Mouse (Mus musculus) cortical plate, adult 2 months (tissue): Measurements from ENCODE around the gene Fosb. TPM values are rescaled to one million over a fixed set of nuclear protein-coding genes. Genes with fewer than 3 reads are reported as not detected.
A peak's percentile ranks its signal among the peaks of the same experiment; 100 is the strongest.

Experiments used
- H3K27ac ChIP-seq: fragments of 200-500 bp; 2 replicates; pipeline ENCODE4 v1.5.1; 2012; ENCODE audit warnings: low read length, control low read depth, inconsistent platforms; ENCODE audit not compliant: insufficient read depth
- H3K4me1 ChIP-seq: fragments of 200-500 bp; 2 replicates; pipeline ENCODE4 v1.6.1; 2011; ENCODE audit warnings: low read length; ENCODE audit not compliant: control insufficient read depth, insufficient read depth
- H3K4me3 ChIP-seq: fragments of 200-500 bp; 2 replicates; pipeline ENCODE4 v1.5.1; 2011; ENCODE audit warnings: mild to moderate bottlenecking, low read length, control low read depth; ENCODE audit not compliant: insufficient read depth
- CTCF ChIP-seq: fragments of 200-500 bp; IDR thresholded peaks from 2 replicates; pipeline ENCODE4 v1.5.1; 2011; ENCODE audit warnings: mild to moderate bottlenecking, control low read depth, low read length; ENCODE audit not compliant: insufficient read depth; ENCODE audit errors: extremely low read depth
- POLR2A ChIP-seq: fragments of 200-500 bp; IDR thresholded peaks from 2 replicates; pipeline ENCODE4 v1.6.1; 2011; ENCODE audit warnings: mild to moderate bottlenecking, low read length, control low read depth; ENCODE audit not compliant: insufficient read depth; ENCODE audit errors: extremely low read depth
- polyA plus RNA-seq: library from polyadenylated mRNA; depleted of rRNA; stranded (reverse); fragments of >200 nt; gene quantifications from 2 replicates; pipeline ENCODE4 v1.2.3, GENCODE M21; 2012

Fosb gene
- polyA plus RNA-seq, 1 experiment = 7.1 TPM

DNA sequence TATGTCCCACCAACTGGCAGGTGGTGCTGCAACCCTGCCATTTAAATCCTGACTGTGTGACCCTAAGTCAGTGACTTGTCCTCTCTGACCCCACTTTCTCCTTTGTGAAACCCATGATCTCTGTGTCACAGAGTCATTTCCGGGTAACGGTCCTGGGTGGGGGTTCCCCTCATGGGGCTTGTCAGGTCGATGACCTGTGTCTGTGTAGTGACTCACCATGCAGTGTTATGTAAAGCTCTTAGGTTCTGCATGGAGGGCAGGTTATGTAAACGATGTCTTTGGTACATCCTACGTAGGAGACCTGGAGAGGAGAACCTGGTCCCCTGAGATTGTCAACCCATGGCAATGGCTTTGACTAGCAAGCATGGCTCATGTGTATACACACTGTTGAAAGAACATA, 11.6 kb upstream of the Fosb start:
- TF ChIP-seq POLR2A (no peak), CTCF (no peak)

DNA sequence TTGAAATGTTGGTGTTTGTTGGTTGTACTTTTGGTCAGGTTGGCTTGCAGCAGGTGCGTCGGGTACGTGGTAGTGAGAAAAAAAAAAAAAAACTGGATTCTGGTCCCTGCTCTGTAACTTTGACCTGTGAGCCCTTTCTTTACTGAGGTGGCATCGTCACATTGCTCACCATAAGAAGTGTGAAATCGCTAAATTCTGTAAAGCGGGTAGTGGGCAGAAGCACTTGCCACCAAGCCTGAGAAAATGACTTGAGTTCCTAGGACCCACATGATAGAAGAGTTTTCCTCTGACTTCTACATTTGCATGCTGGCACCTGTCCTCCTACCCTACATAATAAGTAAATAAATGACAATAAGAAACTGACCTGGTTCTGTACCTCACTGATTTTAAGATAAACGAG, 10.8 kb upstream of the Fosb start:
- H3K4me1 ChIP-seq = peaks cover 2% of the 10 kb centered on the region; the same call in 1 of the 2 replicates
- no peak for TF ChIP-seq POLR2A
- TF ChIP-seq CTCF = no peak
- H3K27ac ChIP-seq = no peak overlapping the region
- peak overlapping the region; percentile 63 for H3K4me3 ChIP-seq

More for the DNA sequence above, 11.6 kb upstream of the Fosb start:
- Histone ChIP-seq H3K27ac (no peak overlapping the region), H3K4me3 (no peak overlapping the region), H3K4me1 (peaks cover 2% of the 10 kb centered on the region; the same call in 1 of the 2 replicates)

DNA sequence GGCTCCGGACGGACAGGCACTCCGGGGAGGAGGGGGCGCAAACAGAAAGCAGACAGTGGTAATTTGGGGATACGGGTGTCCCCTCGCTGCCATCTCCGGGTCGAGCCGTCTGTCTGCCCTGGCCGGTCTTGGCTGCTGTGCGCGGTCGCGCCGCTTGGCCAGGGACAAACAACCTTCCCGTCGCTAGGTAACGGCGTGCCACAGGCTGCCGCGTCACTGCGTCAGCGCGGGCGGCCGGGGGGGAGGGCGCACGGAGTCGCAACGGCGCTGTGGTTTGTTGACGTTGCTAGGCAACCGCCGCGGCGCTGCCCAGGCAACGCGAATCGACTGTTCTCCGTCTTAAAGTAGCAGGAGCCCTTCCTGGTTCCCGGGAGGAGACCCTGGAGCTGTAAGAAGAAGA, 10.1 kb upstream of the Fosb start:
- H3K4me3 ChIP-seq = peak overlapping the region; percentile 63
- H3K27ac ChIP-seq = peak overlapping the region; percentile 65
- TF ChIP-seq CTCF (no peak), POLR2A (peak; percentile 81)
- H3K4me1 ChIP-seq = peaks cover 2% of the 10 kb centered on the region; the same call in 1 of the 2 replicates

DNA sequence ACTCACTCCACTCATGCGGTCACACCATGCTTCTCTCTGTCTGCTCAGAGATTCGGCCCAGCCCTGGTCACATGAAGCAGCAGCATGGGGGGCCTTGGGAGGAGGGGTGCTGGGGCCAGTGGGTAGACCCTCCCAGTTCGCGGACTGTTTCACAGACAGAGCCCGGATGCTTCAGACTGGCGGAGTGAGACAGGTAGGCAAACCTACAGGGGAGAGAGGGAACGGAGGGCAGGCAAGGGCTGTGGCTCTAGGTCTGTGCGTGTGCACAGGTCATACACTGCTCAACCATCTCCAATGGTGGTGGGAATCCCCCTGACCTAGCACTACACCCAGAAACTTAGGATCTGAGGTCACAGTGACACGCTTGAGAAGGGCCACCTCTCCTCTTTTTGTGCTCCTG, 9.6 kb upstream of the Fosb start:
- Histone ChIP-seq H3K27ac (peak overlapping the region; percentile 65), H3K4me1 (peaks cover 2% of the 10 kb centered on the region; the same call in 1 of the 2 replicates), H3K4me3 (peak overlapping the region; percentile 63)
- no peak for TF ChIP-seq POLR2A
- TF ChIP-seq CTCF = no peak

DNA sequence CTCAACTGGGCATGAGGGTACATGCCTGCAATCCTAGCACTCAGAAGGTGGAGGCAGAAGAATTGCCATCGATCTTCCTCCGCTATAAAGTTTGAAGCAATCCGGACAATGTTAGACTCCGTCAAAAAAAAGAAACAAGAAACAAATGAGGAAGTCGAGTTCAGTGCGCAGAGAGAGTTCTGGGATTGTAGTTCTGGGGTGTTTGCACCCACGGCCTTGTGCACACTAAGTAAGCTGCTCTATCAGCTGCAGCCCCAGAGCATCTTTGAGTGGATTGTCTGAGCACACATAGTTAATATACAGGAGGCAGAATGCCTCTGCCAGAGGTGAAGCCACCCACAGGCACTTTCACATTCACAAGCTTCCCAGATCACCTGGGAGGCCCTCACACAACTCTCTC, 8.8 kb upstream of the Fosb start:
- H3K4me1 ChIP-seq = peaks cover 2% of the 10 kb centered on the region; the same call in 1 of the 2 replicates
- no peak overlapping the region for H3K27ac ChIP-seq
- TF ChIP-seq POLR2A (no peak), CTCF (no peak)
- H3K4me3 ChIP-seq = no peak overlapping the region

DNA sequence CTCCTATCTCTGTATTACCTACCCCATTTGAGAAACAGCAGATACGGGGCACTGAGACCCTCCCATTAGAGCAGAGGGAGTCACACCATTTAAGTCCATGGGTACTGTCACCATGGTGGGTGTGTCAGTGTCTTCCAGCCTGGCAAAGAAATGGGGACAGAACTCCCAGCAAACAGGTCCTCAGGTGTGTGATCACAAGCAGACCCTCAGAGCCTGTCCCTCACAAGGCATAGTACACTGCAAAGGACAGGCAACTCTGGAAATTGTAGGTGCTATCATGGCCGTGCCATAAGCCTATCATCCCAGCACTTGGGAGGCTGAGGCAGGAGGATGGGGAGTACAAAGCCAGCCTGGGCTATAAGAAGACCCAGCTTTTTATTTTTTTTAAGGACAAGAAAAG, 8.3 kb upstream of the Fosb start:
- Histone ChIP-seq H3K4me1 (peaks cover 2% of the 10 kb centered on the region; the same call in 1 of the 2 replicates), H3K4me3 (no peak overlapping the region), H3K27ac (no peak overlapping the region)
- no peak for TF ChIP-seq POLR2A
- TF ChIP-seq CTCF = no peak

DNA sequence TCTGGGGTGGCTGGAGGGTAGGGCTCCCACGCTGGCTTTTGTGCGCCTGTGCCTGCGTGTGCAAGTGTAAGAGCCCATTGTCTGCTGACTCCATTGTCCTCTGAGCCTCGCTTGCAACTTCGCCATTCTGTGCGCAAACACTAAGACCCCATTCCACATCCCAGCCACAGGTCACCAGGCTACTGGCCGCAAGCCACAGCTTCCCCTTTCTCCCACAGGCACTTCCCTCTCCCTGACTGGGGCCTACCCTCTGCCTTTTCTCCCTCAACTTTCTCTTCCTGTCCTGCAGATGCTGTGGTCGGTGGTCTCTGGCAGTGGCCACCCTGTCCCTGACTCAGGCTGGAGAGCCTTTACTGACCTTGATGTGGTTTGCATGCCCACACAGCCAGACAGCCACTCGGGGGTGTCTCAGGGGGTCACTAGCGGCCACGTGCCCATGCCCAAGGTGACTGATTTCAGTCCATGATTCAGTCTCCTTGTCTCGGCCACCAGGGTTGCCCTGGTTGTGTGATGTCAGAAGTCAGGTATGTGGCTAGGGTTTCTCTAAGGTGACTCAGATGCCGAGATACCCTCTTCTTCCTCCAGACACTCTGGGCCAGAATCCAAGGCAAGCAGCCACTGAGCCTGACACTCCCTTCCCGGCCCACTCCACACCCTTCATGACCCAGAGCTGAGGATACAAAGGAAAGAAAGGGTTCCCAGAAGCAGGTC, 6.8 kb upstream of the Fosb start:
- Histone ChIP-seq H3K4me3 (no peak overlapping the region), H3K27ac (no peak overlapping the region), H3K4me1 (peaks cover 2% of the 10 kb centered on the region; the same call in 1 of the 2 replicates)
- TF ChIP-seq POLR2A = no peak
- no peak for TF ChIP-seq CTCF

DNA sequence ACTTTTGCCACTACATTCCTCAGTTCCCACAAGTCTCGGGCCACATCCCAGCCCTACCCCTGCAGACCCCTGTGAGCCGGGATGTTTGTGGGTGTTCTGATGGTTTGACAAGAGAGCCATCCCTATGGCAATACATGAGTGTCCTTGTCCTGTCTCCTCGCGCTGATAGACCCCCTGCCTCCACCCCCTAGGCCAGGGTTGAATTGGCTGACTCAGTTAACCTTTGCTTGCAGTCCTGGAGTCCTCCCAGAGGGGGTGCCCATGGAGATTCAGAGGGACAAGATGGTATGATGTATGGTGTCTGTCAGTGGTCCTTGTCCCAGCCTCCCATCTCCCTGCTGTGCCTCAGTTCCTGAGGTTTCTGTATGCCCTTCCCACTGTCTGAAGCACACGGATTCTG, 4.2 kb upstream of the Fosb start:
- no peak for TF ChIP-seq POLR2A
- TF ChIP-seq CTCF = no peak
- Histone ChIP-seq H3K4me3 (no peak overlapping the region), H3K27ac (no peak overlapping the region), H3K4me1 (no peaks in the 10 kb centered on the region)

DNA sequence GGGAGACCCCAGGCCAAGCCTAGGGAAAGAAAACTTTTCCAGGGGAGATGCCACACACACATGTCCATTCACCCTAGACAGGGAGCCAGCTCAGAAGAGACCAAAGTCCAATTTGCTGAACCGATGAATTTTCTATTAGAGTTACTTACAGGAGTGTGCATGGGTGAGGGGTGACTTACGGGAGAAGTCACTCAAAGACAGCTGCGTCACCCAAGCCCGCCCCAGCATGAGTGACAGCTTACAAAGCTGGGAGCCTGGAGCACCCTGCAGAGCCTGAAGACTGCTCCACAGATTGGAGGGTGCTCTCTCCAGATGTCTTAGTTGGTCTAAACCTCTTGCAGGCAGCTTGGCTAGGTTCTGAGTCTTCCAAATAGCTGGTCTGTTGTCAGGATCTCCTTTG, 2.1 kb upstream of the Fosb start:
- no peak for TF ChIP-seq POLR2A
- no peak for TF ChIP-seq CTCF
- Histone ChIP-seq H3K27ac (no peak overlapping the region), H3K4me1 (no peaks in the 10 kb centered on the region), H3K4me3 (no peak overlapping the region)

DNA sequence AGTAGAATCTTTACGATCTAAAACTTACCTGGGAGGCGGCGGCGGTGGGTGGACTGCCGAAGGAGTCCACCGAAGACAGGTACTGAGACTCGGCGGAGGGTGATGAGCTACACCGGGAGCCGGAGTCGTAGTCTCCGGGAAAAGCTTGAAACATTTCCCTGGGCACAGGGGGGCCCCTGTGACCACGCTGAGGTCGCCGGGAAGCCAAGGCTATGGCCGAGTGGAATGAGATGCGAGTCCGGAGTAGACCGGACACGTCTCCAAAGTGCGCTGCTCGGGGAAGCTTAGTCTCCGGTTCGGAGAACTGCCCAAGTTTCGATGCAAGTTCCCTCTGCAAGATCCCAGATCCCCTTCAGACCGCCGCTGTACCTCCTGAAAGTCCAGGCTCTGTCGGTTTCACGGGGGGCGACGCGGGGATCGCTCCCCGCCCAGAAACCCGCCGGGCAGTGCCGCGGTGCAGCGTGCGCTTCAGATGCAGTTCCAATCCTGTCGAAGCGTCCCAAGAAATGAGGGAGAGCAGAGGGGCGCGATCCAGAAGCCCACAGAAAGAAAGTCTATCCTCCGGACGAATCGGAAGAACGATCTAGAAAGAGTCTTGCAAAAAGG, 470 bp downstream of the Fosb start:
- no peak for TF ChIP-seq POLR2A
- Histone ChIP-seq H3K4me3 (peak overlapping the region; percentile 47), H3K27ac (no peak overlapping the region), H3K4me1 (no peaks in the 10 kb centered on the region)
